Mouse (Mus musculus) gastrocnemius, postnatal 36 days (tissue): ENCODE measurements around the gene Stn1. TPM values are rescaled to one million over a fixed set of nuclear protein-coding genes. Genes with fewer than 3 reads are reported as not detected.
"Not testable (repeated sequence)": the region's sequence is repeated elsewhere in the genome, so short reads cannot be mapped to it uniquely, and the experiment has no call there.

ENCODE experiments used
- DNase-seq, 2 experiments: peaks; one replicate each; pipeline ENCODE4 v3.0.0; 2022
- intact Hi-C: fragments of 180-260 bp; cut with DNase I; formaldehyde crosslinking; loops from one replicate; pipeline ENCODE4 v1.15.1; 2025
- long read RNA-seq, 2 experiments: library from polyadenylated mRNA; stranded (forward); transcript quantifications; one replicate each; pipeline ENCODE4 v2.0.0; 2021
- total RNA-seq, 2 experiments: library from RNA; stranded (reverse); gene quantifications; 2 replicates each; pipeline ENCODE4 v1.2.3; 2021

Gene Stn1
- total RNA-seq: 1 to 10 TPM; 5.1 TPM
- long read RNA-seq, experiment 1, partial matches to known transcripts: 0 of 3 reads
- long read RNA-seq, experiment 1, other reads (novel, unspliced or antisense): 1 of 3 reads
- long read RNA-seq, experiment 2, partial matches to known transcripts: 0 of 4 reads
- long read RNA-seq, experiment 2, other reads (novel, unspliced or antisense): 0 of 4 reads

GRCm38 (mm10) chr19:47537300-47537792 lies at the start of gene Stn1:
TSS of gene Stn1 (minus strand) at chr19:47537507.
- no peak for DNase-seq
- intact Hi-C loops: no loop called here

GRCm38 (mm10) chr19:47587009-47587408 lies 49.7 kb upstream of the Stn1 start:
- intact Hi-C loops: no loop called here
- DNase-seq: no peak

GRCm38 (mm10) chr19:47585772-47586171 lies 48.5 kb upstream of the Stn1 start:
- intact Hi-C loops: no loop called here
- DNase-seq: no peak

GRCm38 (mm10) chr19:47579788-47580631 lies 42.7 kb upstream of the Stn1 start:
- peak in 1 of 2 experiments; percentile 23 for DNase-seq
- intact Hi-C loops: loop anchor here (5.0 kb wide), 1 partner anchor 152 kb away; the partner anchor contains the start of gene Sfr1

- DNase-seq: peak; percentile 60 to 75
- intact Hi-C loops: no loop called here
Measured at GRCm38 (mm10) chr19:47579225-47579787, 42.0 kb upstream of the Stn1 start, which contains the start of gene Slk. TSS of gene Slk (plus strand) at chr19:47579678.

- intact Hi-C loops: no loop called here
- no peak for DNase-seq
Measured at GRCm38 (mm10) chr19:47578581-47579224, 41.4 kb upstream of the Stn1 start.

- intact Hi-C loops: no loop called here
- no peak for DNase-seq
Measured at GRCm38 (mm10) chr19:47573718-47574117, 36.4 kb upstream of the Stn1 start.

- DNase-seq, intact Hi-C loops: not testable (repeated sequence)
Measured at GRCm38 (mm10) chr19:47571981-47572380, 34.7 kb upstream of the Stn1 start.

- DNase-seq: no peak
- intact Hi-C loops: no loop called here
Measured at GRCm38 (mm10) chr19:47570042-47570441, 32.7 kb upstream of the Stn1 start.

GRCm38 (mm10) chr19:47565994-47566393 lies 28.7 kb upstream of the Stn1 start:
- intact Hi-C loops: no loop called here

GRCm38 (mm10) chr19:47565031-47565654 lies 27.8 kb upstream of the Stn1 start:
- intact Hi-C loops: no loop called here
- DNase-seq: no peak

More at GRCm38 (mm10) chr19:47565994-47566393, 28.7 kb upstream of the Stn1 start:
- no peak for DNase-seq

GRCm38 (mm10) chr19:47563715-47564114 lies 26.4 kb upstream of the Stn1 start:
- intact Hi-C loops: no loop called here

GRCm38 (mm10) chr19:47561996-47562441 lies 24.7 kb upstream of the Stn1 start:
- no peak for DNase-seq
- intact Hi-C loops: no loop called here

More at GRCm38 (mm10) chr19:47563715-47564114, 26.4 kb upstream of the Stn1 start:
- no peak for DNase-seq

GRCm38 (mm10) chr19:47560544-47561161 lies 23.3 kb upstream of the Stn1 start:
- no peak for DNase-seq
- intact Hi-C loops: no loop called here

GRCm38 (mm10) chr19:47559751-47560512 lies 22.6 kb upstream of the Stn1 start:
- intact Hi-C loops: no loop called here
- no peak for DNase-seq

GRCm38 (mm10) chr19:47559145-47559544 lies 21.8 kb upstream of the Stn1 start:
- intact Hi-C loops: no loop called here
- no peak for DNase-seq

GRCm38 (mm10) chr19:47549584-47549983 lies 12.3 kb upstream of the Stn1 start:
- intact Hi-C loops: no loop called here

GRCm38 (mm10) chr19:47549174-47549573 lies 11.9 kb upstream of the Stn1 start:
- intact Hi-C loops: no loop called here
- no peak for DNase-seq

More at GRCm38 (mm10) chr19:47549584-47549983, 12.3 kb upstream of the Stn1 start:
- DNase-seq: no peak
